Mouse (Mus musculus) lung, postnatal 10 days (tissue): ENCODE results near the gene Slc30a7.
A peak's percentile ranks its signal among the peaks of the same experiment; 100 is the strongest.

Experiments
- DNase-seq: peaks from one replicate; pipeline ENCODE4 v3.0.0; 2021

Slc30a7 gene

GRCm38 (mm10) chr3:115944376-115944775, 62.8 kb downstream of the Slc30a7 start:
- DNase-seq, result no peak

DNA sequence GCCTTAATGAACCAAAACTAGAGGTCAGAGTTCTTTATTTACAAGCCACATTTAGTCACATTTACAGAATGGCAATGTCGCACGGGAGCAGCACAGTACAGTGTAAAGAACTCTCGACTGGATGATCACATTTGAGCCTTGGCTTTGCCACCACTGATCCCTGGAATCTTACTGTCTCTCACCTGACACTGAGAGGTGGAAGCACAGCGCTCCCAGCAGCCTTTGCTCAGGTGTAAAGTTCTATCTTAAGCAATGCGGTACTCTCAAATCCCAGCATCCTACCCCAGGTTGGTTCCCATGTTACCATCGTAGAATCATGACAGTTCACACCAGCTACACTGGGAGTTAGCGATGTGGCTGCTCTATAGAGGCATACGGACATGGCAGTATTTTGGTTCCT, 65.7 kb downstream of the Slc30a7 start:
- no peak for DNase-seq

DNA sequence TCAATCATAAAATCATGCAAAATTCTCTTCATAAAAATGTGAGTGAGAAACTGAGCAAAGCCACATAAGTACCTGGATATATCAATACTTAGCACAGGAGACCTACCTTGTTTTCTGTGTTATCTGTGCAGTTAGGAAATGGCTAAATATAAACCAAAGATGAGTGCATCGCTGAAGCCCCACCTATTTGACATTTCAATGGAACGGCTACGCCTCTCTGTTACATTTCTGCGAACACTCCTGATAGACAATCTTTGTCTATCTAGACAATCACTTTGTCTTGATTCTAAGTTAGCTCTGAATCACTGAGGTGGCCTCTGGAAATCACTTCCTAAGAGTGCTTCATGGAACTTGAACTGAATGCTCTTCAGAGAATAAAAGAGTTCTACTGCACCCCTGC, 66.7 kb downstream of the Slc30a7 start:
- no peak for DNase-seq

DNA sequence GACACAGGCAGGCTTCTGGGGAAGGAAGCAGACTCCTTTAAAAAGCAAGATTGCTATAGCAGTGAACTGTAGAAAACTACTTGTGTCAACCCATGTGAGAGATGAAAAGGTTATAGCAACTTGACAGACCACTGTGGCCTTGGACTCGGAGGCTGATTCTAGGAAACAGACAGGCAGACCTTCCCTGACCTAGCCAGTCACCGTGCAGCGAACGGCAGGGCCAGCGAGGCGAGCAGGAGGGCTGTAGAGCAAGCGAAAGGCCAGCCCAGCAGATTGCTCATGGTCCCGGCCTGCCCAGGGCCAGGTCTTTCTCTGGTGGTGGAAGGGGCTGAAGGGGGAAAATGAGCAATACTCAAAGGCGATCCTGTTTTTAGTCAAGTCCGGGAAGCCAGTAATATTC, 69.4 kb downstream of the Slc30a7 start:
- no peak for DNase-seq

DNA sequence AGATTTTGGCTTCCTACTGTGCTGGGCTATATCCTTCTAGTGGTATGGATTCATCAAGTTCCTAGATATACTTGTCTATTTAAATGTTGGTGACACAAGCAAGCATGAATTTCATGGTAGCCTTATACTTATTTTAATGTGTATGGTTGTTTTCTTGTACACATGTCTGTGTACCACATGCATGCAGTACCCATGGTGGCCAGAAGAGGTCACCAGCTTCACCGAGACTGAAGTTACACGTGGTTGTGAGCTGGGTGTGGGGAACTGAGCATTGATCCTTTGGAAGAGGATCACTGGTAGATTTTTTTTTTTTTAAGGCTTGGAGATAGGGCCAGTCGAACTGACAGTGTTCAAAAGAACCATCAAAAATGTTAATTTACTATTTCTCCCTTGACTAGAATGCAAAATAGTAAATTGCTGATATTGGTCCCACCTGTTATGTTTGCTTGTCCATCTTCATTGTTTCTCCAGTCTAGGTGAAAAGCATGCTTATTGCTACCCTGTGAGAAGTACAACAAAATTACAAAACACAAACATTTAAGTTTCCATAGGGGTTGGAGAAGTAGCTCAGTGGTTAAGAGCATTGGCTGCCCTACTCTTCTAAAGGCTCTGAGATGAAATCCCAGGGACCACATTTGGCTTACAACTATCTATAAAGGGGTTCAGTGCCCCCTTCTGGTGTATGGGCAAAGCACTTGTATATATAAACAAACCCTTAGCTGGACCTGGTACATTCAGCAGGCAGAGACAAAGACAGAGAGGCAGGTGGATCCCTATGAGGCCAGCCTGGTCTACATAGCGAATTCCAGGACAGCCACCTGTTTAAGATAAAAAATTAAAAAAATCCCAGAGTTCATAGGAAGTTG, 70.2 kb downstream of the Slc30a7 start:
- DNase-seq, result peak; percentile 71

DNA sequence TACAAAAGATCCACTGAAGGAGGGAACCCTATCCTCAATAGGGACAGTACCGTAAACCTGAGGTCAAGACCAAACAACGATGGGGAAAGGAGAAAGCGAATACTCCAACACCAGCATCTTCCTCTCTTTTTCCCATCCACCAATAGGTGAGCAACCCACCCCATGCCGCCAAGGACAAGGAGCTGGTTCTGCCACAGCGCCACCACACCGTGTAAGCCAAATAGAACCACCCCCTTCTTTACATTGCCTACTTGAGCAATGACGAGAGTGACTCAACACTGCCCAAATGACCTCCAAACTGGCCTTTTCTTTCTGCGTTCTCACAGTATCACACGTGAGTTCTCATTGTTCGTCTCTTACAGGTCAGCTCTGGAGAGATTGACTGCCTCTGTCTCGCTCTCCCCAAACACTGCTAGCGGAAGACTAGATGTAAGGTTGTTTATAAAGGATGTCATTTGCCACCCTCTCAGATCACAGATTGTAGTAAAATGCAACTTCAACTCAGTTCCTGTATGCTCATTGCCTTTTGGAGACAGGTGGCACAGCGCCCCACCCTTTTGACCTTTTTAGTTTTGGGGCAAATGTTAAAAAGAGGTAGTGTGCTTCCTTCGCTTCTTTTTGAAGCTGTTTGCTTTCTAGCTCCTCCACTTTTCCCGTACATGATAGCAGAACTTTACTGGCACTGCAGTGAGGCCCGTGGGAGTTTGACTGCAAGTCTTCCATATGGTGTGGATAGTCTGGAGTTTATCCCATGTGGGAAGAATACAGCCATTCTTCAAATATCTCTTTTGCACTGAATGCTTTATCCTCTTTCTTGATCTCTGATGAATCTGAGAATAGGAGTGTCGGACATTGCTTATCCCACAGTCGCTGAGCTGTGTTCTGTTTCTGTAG, 73.7 kb downstream of the Slc30a7 start:
- DNase-seq, result no peak

DNA sequence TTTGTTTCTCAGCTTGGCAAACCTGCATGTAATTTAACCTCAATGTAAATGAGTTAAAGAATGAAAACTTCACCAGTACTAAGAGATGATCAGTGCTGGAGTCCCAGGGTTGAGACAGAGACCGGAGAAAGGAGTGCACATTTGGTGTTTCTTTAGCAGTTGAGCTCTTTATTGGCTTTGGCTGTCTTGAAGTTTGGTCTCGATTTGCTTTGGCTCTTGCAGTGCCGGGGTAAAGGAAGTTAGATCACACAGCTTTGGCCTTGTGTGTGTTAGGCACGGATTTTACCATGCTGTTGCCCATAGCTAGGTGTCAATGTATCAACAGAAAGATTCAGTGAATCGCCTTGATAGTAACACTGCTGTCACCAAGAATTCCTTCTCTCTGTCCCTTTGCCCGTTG, 75.5 kb downstream of the Slc30a7 start:
- DNase-seq, result no peak

DNA sequence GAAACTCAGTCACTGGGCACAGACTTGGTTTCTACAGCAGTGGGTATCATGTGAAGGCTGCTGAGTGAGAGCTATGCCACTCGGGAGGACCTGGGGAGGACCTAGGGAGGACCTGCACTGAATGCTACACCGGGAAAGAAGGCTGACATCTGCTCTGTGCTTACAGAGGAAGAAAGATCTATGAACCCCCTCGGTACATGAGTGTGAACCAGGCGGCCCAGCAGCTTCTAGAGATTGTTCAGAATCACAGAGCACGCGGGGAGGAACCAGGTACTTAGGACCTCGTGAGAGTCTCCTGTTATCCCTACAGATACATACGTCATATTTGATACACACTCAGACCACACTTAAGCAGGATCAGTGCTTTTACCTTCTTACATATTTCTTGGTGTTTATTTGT, 80.7 kb downstream of the Slc30a7 start:
- no peak for DNase-seq

DNA sequence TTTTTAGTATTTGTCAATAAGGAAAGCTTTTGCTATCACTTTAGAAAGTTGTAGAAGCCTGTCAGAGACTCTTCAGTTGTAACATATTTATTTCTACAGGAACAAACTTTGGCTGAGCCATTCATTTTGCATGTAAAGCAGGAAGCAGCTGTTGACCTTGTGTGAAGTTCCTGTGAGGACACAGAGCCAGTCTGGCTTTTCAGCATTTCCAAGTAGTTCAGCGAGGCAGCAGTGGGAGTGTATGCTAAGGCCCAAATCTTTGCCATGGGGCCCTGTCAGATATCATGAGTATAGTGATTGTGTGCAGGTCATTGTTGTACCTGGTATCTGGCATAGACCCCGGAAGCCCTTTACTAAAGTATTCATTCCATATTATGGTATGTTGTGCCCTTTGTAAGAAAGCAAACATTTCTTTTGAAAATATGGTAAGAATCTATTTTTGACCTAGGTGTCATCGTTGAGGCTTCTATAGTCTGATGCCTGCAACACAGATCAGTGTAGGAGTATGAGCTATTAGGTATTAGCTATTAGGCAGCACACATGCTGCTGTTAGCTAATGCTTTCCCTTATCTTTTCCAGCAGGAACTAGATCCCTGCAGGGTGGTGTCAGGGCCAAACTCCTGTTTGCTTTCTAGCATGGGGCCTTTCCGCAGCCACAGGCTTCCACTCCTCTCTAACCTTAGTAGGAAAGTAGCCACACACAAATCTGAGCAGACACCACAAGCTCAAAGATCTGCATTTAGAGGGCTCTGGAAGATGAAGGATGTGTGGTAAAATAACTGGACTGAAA, 82.6 kb downstream of the Slc30a7 start:
- DNase-seq, result peak; percentile 55

GRCm38 (mm10) chr3:115907406-115907805, 99.8 kb downstream of the Slc30a7 start:
- DNase-seq, result peak; percentile 16

- DNase-seq, result no peak
Observed at GRCm38 (mm10) chr3:115905567-115905966, 101.6 kb downstream of the Slc30a7 start.

- no peak for DNase-seq
Observed at GRCm38 (mm10) chr3:115905067-115905466, 102.1 kb downstream of the Slc30a7 start.

GRCm38 (mm10) chr3:115902301-115902956, 104.8 kb downstream of the Slc30a7 start:
- DNase-seq, result no peak

DNA sequence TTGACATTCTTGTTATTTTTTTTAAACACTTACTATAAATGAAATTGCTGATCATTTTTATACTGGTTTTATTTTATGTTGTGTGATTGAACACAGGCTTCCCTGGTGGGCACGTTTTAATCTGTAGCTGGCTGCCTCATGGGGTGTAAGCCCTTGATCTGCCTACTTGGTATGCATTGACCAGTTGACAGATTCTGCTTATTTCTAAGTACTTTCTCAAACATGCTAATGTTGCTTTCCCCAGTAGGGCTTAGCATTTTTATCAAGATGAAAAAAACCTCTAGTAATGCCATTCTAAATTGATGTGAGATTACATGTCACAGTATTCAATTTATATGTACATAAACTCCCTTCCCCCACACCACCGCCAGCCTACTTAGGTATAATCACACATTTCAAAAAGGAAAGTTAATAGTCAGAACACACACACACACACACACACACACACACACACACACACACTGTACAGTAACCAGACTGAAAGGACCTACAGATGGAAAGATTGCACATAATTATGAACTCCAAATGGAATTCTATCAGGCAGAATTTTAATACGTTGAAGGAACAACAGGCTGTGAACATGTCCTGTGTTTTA, 108.8 kb downstream of the Slc30a7 start:
- no peak for DNase-seq

GRCm38 (mm10) chr3:115893166-115893565, 114.0 kb downstream of the Slc30a7 start:
- DNase-seq, result no peak

DNA sequence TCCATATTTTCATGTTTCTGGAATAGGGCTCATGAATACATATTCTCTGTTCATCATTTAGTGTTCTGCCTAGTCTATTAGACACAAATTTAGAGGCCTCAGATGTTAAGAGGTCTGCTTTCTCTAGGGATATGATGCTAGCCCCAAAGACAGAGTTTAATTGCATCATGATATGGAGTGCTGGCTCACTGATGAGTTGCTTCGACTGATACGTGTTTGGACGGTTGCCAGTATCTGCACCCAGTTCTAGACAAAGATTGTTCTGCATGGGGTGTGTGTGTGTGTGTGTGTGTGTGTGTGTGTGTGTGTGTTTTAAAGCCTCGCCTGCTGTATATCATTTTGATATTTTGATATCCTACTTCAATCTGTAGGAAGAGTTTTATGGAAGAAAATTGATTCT, 114.9 kb downstream of the Slc30a7 start:
- no peak for DNase-seq
